Mouse (Mus musculus): ENCODE data around the gene Nt5c2. TPM values are rescaled to one million over a fixed set of nuclear protein-coding genes. Genes with fewer than 3 reads are reported as not detected.

The Nt5c2 gene
- total and polyA plus RNA-seq, 3 experiments = 17.0 to 158 (median 148) TPM

GRCm38 (mm10) chr19:46841016-46841415, 173.9 kb downstream of the Nt5c2 start:
- no peak for ATAC-seq (ENCODE audit: extremely low read depth, insufficient number of reproducible peaks, low FRiP score, poor library complexity, severe bottlenecking)

DNA sequence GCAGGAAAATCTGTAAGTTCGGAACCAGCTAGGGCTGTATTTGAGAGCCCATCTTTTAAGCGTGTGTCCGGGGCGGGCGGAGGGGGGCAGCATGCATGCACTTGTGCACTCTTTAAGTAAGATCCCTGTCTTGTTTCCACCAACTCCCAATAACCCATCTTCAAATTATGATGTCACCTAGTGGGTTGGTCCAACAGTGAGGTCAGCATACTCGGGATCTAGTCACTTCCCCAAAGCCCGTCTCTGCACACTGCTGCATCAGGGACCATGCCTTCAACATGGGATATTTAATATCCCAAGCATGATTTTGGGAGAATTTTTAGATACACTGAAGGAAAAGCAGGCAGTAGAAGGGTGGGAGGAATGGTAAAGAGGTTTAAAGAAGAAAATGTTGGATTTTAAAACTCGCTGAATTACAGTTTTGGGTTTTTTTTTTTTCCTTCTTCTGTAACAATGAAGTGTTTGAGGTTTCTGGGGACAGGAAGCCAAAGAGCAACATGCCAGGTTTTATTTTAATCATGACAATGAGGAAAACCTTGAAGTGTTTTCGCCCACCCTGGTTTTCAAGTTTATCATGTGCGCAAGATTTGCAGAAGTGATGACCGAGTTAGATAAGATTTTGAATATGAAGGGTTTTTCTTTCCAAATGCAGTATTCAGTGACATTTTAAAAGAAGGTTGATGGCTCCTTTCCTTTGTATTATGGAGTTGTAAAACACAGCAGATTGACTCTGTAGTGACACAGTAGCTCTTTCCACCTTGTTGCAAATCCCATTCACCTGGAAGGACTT, 177.5 kb downstream of the Nt5c2 start:
- Histone ChIP-seq H3K9me3 (replicated peaks) (no peaks in the 10 kb centered on the region), H3K36me3 (replicated peaks) (peaks cover 56% of the 10 kb centered on the region), H3K4me3 (ENCODE audit: low read depth, low read length) (no peak overlapping the region), H3K27me3 (ENCODE audit: insufficient read depth, low read length) (no peaks in the 10 kb centered on the region), H3K4me1 (ENCODE audit: insufficient read depth, low read depth, low read length) (peaks cover 70% of the 10 kb centered on the region)
- TF ChIP-seq TAL1 (conservative IDR thresholded peaks at IDR 0.05; ENCODE audit: low read depth, low read length) (no peak), GATA1 (IDR thresholded peaks at IDR 0.05; ENCODE audit: borderline replicate concordance, low read length) (no peak), CTCF (IDR thresholded peaks at IDR 0.05; ENCODE audit: low read depth, low read length) (no peak), POLR2AphosphoS5 (IDR thresholded peaks at IDR 0.05; ENCODE audit: insufficient replicate concordance, low read depth, low read length) (no peak), GATA2 (IDR thresholded peaks at IDR 0.05; ENCODE audit: borderline replicate concordance, low read depth, low read length) (no peak)
- ATAC-seq (ENCODE audit: extremely low read depth, insufficient number of reproducible peaks, low FRiP score, poor library complexity, severe bottlenecking) (no peak), DNase-seq (ENCODE audit: low spot score) (no peak)

More at GRCm38 (mm10) chr19:46841016-46841415, 173.9 kb downstream of the Nt5c2 start:
- H3K4me1 ChIP-seq (ENCODE audit: insufficient read depth, low read depth, low read length) = peaks cover 76% of the 10 kb centered on the region
- H3K9me3 ChIP-seq (replicated peaks) = no peaks in the 10 kb centered on the region
- peaks cover 57% of the 10 kb centered on the region for H3K36me3 ChIP-seq (replicated peaks)
- no peak overlapping the region for H3K4me3 ChIP-seq (ENCODE audit: low read depth, low read length)
- H3K27me3 ChIP-seq (ENCODE audit: insufficient read depth, low read length) = no peaks in the 10 kb centered on the region
- DNase-seq (ENCODE audit: low spot score) = no peak
- TF ChIP-seq GATA1 (IDR thresholded peaks at IDR 0.05; ENCODE audit: borderline replicate concordance, low read length) (no peak), CTCF (IDR thresholded peaks at IDR 0.05; ENCODE audit: low read depth, low read length) (no peak), POLR2AphosphoS5 (IDR thresholded peaks at IDR 0.05; ENCODE audit: insufficient replicate concordance, low read depth, low read length) (no peak), TAL1 (conservative IDR thresholded peaks at IDR 0.05; ENCODE audit: low read depth, low read length) (no peak), GATA2 (IDR thresholded peaks at IDR 0.05; ENCODE audit: borderline replicate concordance, low read depth, low read length) (no peak)

DNA sequence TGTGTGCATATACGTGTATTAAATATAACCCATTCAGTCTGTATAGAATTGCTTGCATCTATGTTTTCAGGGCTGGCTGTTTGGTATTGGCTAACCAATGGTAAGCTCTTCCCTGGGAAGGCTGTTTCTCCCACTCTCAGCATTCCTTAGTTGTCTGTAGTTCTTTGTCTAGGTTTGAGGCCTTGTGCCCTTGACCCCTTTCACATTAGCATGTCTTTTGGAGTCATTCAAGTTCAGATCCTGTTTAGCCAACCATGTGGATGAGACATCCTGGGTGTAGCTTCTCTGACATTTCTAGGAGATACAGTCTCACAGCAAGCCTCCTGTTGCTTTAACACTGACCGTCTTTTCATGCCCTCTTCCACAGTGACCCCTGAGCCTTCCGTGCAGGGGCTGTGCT, 178.9 kb downstream of the Nt5c2 start:
- Histone ChIP-seq H3K36me3 (replicated peaks) (peaks cover 59% of the 10 kb centered on the region), H3K4me1 (ENCODE audit: insufficient read depth, low read depth, low read length) (peaks cover 69% of the 10 kb centered on the region), H3K27me3 (ENCODE audit: insufficient read depth, low read length) (no peaks in the 10 kb centered on the region), H3K4me3 (ENCODE audit: low read depth, low read length) (no peak overlapping the region), H3K9me3 (replicated peaks) (no peaks in the 10 kb centered on the region)
- ATAC-seq (ENCODE audit: extremely low read depth, insufficient number of reproducible peaks, low FRiP score, poor library complexity, severe bottlenecking) (no peak), DNase-seq (ENCODE audit: low spot score) (no peak)
- TF ChIP-seq TAL1 (conservative IDR thresholded peaks at IDR 0.05; ENCODE audit: low read depth, low read length) (no peak), CTCF (IDR thresholded peaks at IDR 0.05; ENCODE audit: low read depth, low read length) (no peak), GATA1 (IDR thresholded peaks at IDR 0.05; ENCODE audit: borderline replicate concordance, low read length) (no peak), POLR2AphosphoS5 (IDR thresholded peaks at IDR 0.05; ENCODE audit: insufficient replicate concordance, low read depth, low read length) (no peak), GATA2 (IDR thresholded peaks at IDR 0.05; ENCODE audit: borderline replicate concordance, low read depth, low read length) (no peak)

DNA sequence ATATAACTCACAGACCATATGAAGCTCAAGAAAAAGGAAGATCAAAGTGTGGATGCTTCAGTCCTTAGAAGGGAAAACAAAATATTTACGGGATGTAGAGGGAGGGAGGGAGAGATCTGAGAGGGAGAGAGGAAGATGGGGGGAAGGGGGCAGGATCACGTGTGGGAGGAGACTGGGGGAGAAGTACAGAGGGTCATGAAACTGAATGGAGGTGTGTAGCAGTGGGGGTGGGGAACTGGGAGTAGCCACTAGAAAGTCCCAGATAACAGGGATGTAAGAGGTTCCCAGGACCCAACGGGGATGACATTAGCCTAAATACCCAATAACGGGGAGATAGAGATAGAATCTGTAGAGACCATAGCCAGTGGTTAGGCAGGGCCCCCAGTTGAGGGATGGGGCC, 179.6 kb downstream of the Nt5c2 start:
- no peaks in the 10 kb centered on the region for H3K27me3 ChIP-seq (ENCODE audit: insufficient read depth, low read length)
- TF ChIP-seq TAL1 (conservative IDR thresholded peaks at IDR 0.05; ENCODE audit: low read depth, low read length) (no peak), POLR2AphosphoS5 (IDR thresholded peaks at IDR 0.05; ENCODE audit: insufficient replicate concordance, low read depth, low read length) (no peak), GATA2 (IDR thresholded peaks at IDR 0.05; ENCODE audit: borderline replicate concordance, low read depth, low read length) (no peak), GATA1 (IDR thresholded peaks at IDR 0.05; ENCODE audit: borderline replicate concordance, low read length) (no peak), CTCF (IDR thresholded peaks at IDR 0.05; ENCODE audit: low read depth, low read length) (no peak)
- H3K9me3 ChIP-seq (replicated peaks) = no peaks in the 10 kb centered on the region
- H3K4me3 ChIP-seq (ENCODE audit: low read depth, low read length) = no peak overlapping the region
- peaks cover 70% of the 10 kb centered on the region for H3K4me1 ChIP-seq (ENCODE audit: insufficient read depth, low read depth, low read length)
- no peak for ATAC-seq (ENCODE audit: extremely low read depth, insufficient number of reproducible peaks, low FRiP score, poor library complexity, severe bottlenecking)
- H3K36me3 ChIP-seq (replicated peaks) = peaks cover 62% of the 10 kb centered on the region
- no peak for DNase-seq (ENCODE audit: low spot score)

DNA sequence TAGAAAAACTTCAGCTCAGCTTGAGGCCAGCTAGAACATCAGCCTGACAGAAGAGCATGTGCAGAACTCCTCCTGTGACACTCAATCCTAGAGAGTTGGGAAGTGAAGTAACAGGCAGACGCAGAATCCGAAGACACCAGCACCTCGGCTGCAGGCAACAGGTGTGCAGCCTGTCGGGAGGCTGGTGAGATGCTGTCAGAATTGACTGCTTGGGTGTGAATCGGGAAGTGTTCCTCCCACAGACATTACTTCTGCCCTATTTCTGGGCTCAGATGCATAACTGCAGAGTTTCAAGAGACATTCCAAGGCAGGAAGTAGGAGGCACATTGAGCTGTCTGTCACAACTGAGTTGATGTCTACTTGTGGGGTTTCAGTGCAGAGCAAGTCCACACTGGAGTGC, 180.7 kb downstream of the Nt5c2 start:
- Histone ChIP-seq H3K36me3 (replicated peaks) (peaks cover 60% of the 10 kb centered on the region), H3K4me3 (ENCODE audit: low read depth, low read length) (no peak overlapping the region), H3K4me1 (ENCODE audit: insufficient read depth, low read depth, low read length) (peaks cover 67% of the 10 kb centered on the region), H3K27me3 (ENCODE audit: insufficient read depth, low read length) (no peaks in the 10 kb centered on the region), H3K9me3 (replicated peaks) (no peaks in the 10 kb centered on the region)
- no peak for TF ChIP-seq TAL1 (conservative IDR thresholded peaks at IDR 0.05; ENCODE audit: low read depth, low read length)
- TF ChIP-seq GATA1 (IDR thresholded peaks at IDR 0.05; ENCODE audit: borderline replicate concordance, low read length) = no peak
- no peak for TF ChIP-seq POLR2AphosphoS5 (IDR thresholded peaks at IDR 0.05; ENCODE audit: insufficient replicate concordance, low read depth, low read length)
- TF ChIP-seq GATA2 (IDR thresholded peaks at IDR 0.05; ENCODE audit: borderline replicate concordance, low read depth, low read length) = no peak
- no peak for TF ChIP-seq CTCF (IDR thresholded peaks at IDR 0.05; ENCODE audit: low read depth, low read length)
- ATAC-seq (ENCODE audit: extremely low read depth, insufficient number of reproducible peaks, low FRiP score, poor library complexity, severe bottlenecking) (no peak), DNase-seq (ENCODE audit: low spot score) (no peak)

Other genes with a start within 250 kb of the Nt5c2 start
- gene Ina, start 455 bp downstream of the Nt5c2 start, total RNA-seq (2014; fragmentation: Nextera tagmentation) = not detected in 2 replicates
- 0.11 and 0.12 TPM in 2 replicates for gene Ina, start 455 bp downstream of the Nt5c2 start, total RNA-seq (2017)
- gene Ina, start 455 bp downstream of the Nt5c2 start, polyA plus RNA-seq (2012) = not detected in 2 replicates
- gene Pcgf6, start 35.8 kb upstream of the Nt5c2 start, total RNA-seq (2014; fragmentation: Nextera tagmentation) = 22.7 and 25.9 TPM in 2 replicates
- 16.9 and 18.1 TPM in 2 replicates for gene Pcgf6, start 35.8 kb upstream of the Nt5c2 start, total RNA-seq (2017)
- 14.7 and 16.6 TPM in 2 replicates for gene Pcgf6, start 35.8 kb upstream of the Nt5c2 start, polyA plus RNA-seq (2012)
- 18.1 and 23.0 TPM in 2 replicates for gene Taf5, start 52.6 kb upstream of the Nt5c2 start, total RNA-seq (2014; fragmentation: Nextera tagmentation)
- 22.0 and 22.6 TPM in 2 replicates for gene Taf5, start 52.6 kb upstream of the Nt5c2 start, total RNA-seq (2017)
- 7.4 and 10.1 TPM in 2 replicates for gene Taf5, start 52.6 kb upstream of the Nt5c2 start, polyA plus RNA-seq (2012)
- 144 and 195 TPM in 2 replicates for gene Usmg5, start 75.5 kb upstream of the Nt5c2 start, total RNA-seq (2014; fragmentation: Nextera tagmentation)
- 1,057 and 1,170 TPM in 2 replicates for gene Usmg5, start 75.5 kb upstream of the Nt5c2 start, total RNA-seq (2017)
- gene Usmg5, start 75.5 kb upstream of the Nt5c2 start, polyA plus RNA-seq (2012) = 15.0 and 27.1 TPM in 2 replicates
- gene Pdcd11, start 75.6 kb upstream of the Nt5c2 start, total RNA-seq (2014; fragmentation: Nextera tagmentation) = 27.2 and 27.5 TPM in 2 replicates
- 29.3 and 30.9 TPM in 2 replicates for gene Pdcd11, start 75.6 kb upstream of the Nt5c2 start, total RNA-seq (2017)
- gene Pdcd11, start 75.6 kb upstream of the Nt5c2 start, polyA plus RNA-seq (2012) = 32.9 and 37.5 TPM in 2 replicates
- not detected in 2 replicates for gene Calhm2, start 123.1 kb upstream of the Nt5c2 start, total RNA-seq (2014; fragmentation: Nextera tagmentation)
- gene Calhm2, start 123.1 kb upstream of the Nt5c2 start, total RNA-seq (2017) = 0.17 and 0.44 TPM in 2 replicates
- 0.07 and 0.08 TPM in 2 replicates for gene Calhm2, start 123.1 kb upstream of the Nt5c2 start, polyA plus RNA-seq (2012)
- not detected in 2 replicates for gene Calhm1, start 129.1 kb upstream of the Nt5c2 start, total RNA-seq (2014; fragmentation: Nextera tagmentation)
- not detected in 2 replicates for gene Calhm1, start 129.1 kb upstream of the Nt5c2 start, total RNA-seq (2017)
- not detected in 2 replicates for gene Calhm1, start 129.1 kb upstream of the Nt5c2 start, polyA plus RNA-seq (2012)
- gene Calhm3, start 142.6 kb upstream of the Nt5c2 start, total RNA-seq (2014; fragmentation: Nextera tagmentation) = not detected in 2 replicates
- 0.16 TPM in 1 of 2 replicates, not detected in the other for gene Calhm3, start 142.6 kb upstream of the Nt5c2 start, total RNA-seq (2017)
- not detected in 2 replicates for gene Calhm3, start 142.6 kb upstream of the Nt5c2 start, polyA plus RNA-seq (2012)
- gene Neurl1a, start 163.7 kb upstream of the Nt5c2 start, total RNA-seq (2014; fragmentation: Nextera tagmentation) = not detected in 2 replicates
- 0.05 and 0.06 TPM in 2 replicates for gene Neurl1a, start 163.7 kb upstream of the Nt5c2 start, total RNA-seq (2017)
- gene Neurl1a, start 163.7 kb upstream of the Nt5c2 start, polyA plus RNA-seq (2012) = not detected in 2 replicates